Mouse (Mus musculus) erythroblast, adult 5-6 weeks (primary cell): ENCODE results near the gene Mgat4c. TPM values are rescaled to one million over a fixed set of nuclear protein-coding genes. Genes with fewer than 3 reads are reported as not detected.
"Not testable (repeated sequence)": the region's sequence is repeated elsewhere in the genome, so short reads cannot be mapped to it uniquely, and the experiment has no call there.

Source experiments
- ATAC-seq: replicated peaks from 2 replicates; pipeline ENCODE4 v1.8.0; 2016; ENCODE audit warnings: moderate number of reproducible peaks, mild to moderate bottlenecking, moderate TSS enrichment, inconsistent platforms; ENCODE audit not compliant: poor library complexity, low FRiP score, severe bottlenecking
- total RNA-seq, 2 experiments: library from RNA; stranded (forward) in 1 of 2; stranded (reverse) in 1 of 2; fragments of 150-400 nt in 1 of 2; fragments of 200-764, 138-1000 nt in 1 of 2; gene quantifications; 2 replicates each; pipeline versions ENCODE4 v1.2.3 to v1.2.4; 2015 to 2017; ENCODE audit warnings: low replicate concordance in 2 of 2

The Mgat4c gene
- total RNA-seq, 2 experiments from 2014 or later: not detected

DNA sequence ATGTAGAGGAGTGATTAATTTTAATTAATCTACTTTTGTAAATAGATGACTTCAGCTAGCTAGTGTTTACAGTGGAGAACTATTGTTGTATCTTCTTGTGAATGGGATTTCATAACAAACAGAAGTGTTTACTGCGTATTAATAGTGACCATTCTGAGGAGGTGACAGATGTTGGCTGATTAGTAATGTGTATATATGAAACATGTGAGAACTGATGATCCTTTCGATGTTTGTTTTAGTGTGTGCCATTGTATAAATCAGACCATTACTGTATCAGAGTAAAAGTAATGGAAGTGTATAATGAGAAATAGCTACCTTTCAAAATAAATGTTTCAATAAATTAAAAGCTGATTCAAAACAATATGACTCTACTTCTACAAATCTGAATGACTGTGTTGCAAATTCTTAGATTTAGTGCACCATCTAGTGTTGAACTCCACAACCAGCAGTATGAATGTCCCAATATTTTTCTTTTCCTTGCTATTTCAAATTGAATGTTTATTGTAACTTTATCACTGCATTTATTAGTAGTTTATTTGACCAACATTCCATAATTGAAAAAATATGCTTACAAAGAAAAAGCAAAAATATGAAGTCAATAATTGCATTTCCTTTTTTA is 736.5 kb downstream of the Mgat4c start:
- no peak for ATAC-seq

DNA sequence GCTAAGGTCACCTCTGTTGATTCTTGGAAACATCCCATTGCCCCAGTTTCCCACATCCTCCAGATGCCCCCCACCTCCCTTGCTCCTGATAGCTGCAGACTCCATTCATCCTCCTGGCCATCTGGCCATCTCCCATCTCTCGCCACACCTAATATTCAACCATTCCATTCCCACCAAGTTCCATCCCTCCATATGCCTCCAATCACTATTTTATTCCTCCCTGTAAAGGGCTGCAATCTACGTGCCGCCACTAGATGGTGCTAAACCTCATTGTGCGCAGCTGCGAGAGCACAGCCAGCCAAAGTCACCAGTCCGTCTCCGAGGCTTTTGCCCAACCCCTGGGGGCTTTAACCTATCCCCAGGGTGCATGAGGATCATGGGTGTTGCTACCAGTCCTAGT is 753.8 kb downstream of the Mgat4c start:
- not testable (repeated sequence) for ATAC-seq

DNA sequence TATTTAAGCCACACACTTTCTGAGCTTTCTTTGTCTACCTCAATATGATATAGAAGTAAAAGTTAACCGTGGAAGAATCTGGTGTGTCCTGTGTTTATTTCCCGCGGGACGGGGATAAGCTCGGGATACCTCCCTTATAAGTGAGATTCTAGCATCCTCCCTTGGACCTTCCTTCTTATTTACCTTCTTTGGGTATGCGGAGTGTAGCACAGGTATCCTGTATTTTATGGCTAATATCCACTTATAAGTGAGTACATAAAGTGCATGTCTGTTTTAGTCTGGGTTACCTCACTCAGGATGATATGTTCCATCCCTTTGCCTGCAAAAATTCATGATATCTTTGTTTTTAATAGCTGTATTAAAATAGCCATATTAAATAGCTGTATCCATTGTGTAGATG is 754.2 kb downstream of the Mgat4c start:
- ATAC-seq: not testable (repeated sequence)
